Mouse (Mus musculus) stomach, embryonic 16.5 days (tissue): ENCODE data around the gene Abcg1. TPM values are rescaled to one million over a fixed set of nuclear protein-coding genes. Genes with fewer than 3 reads are reported as not detected.

Experiments
- ATAC-seq: fragments of 200-750 bp; cut with Nextera tagmentation; 2 replicates; pipeline ENCODE4 v1.8.0; 2017; ENCODE audit warnings: moderate number of reproducible peaks, moderate TSS enrichment; ENCODE audit not compliant: insufficient read depth, low FRiP score
- H3K27ac ChIP-seq: fragments of 300-500 bp; sonication (generic); 2 replicates; pipeline ENCODE4 v1.5.1; 2014; ENCODE audit warnings: low read length
- H3K27me3 ChIP-seq: fragments of 300-500 bp; sonication (generic); 2 replicates; pipeline ENCODE4 v1.6.1; 2014; ENCODE audit warnings: low read length, control low read depth, mixed read lengths; ENCODE audit not compliant: control insufficient read depth, insufficient read depth
- H3K36me3 ChIP-seq: fragments of 300-500 bp; sonication (generic); 2 replicates; pipeline ENCODE4 v1.6.1; 2014; ENCODE audit warnings: low read length; ENCODE audit not compliant: control insufficient read depth, insufficient read depth
- H3K4me1 ChIP-seq: fragments of 300-500 bp; sonication (generic); 2 replicates; pipeline ENCODE4 v1.6.1; 2014; ENCODE audit warnings: low read length, control low read depth, mixed read lengths; ENCODE audit not compliant: control insufficient read depth, insufficient read depth
- H3K4me2 ChIP-seq: fragments of 300-500 bp; sonication (generic); 2 replicates; pipeline ENCODE4 v1.6.1; 2014; ENCODE audit warnings: low read depth, low read length, mixed read lengths
- H3K4me3 ChIP-seq: fragments of 300-500 bp; sonication (generic); replicated peaks from 2 replicates; pipeline ENCODE4 v1.5.1; 2014; ENCODE audit warnings: mild to moderate bottlenecking, low read length
- H3K9ac ChIP-seq: fragments of 300-500 bp; sonication (generic); 2 replicates; pipeline ENCODE4 v1.6.1; 2014; ENCODE audit warnings: low read length
- H3K9me3 ChIP-seq: fragments of 300-500 bp; sonication (generic); replicated peaks from 2 replicates; pipeline ENCODE4 v1.6.1; 2016; ENCODE audit warnings: low read length, control low read depth; ENCODE audit not compliant: control insufficient read depth
- WGBS: fragments of 180-500 bp; shearing (Covaris S2); extraction: QIAGEN DNeasy Blood & Tissue Kit; methylation state at CpG from one replicate; pipeline ENCODE4 v1.1.7; 2014; 5-methylcytosine and 5-hydroxymethylcytosine counted together
- polyA plus RNA-seq: library from polyadenylated mRNA; unstranded; fragments of >200 nt; fragmentation: Nextera tagmentation; extraction: Ambion mirVana; gene quantifications from 2 replicates; pipeline ENCODE4 v1.2.1, GENCODE M21; 2015

Gene Abcg1
- polyA plus RNA-seq, 1 experiment from 2014 or later = 11.3 TPM

- no peak overlapping the region for H3K4me3 ChIP-seq
- no peak overlapping the region for H3K27ac ChIP-seq
- H3K4me2 ChIP-seq = no peak overlapping the region
- no peaks in the 10 kb centered on the region for H3K4me1 ChIP-seq
- no peaks in the 10 kb centered on the region for H3K36me3 ChIP-seq
- H3K9ac ChIP-seq = no peak overlapping the region
- 81% methylated on average over 8 of the region's 8 CpGs for WGBS
- H3K9me3 ChIP-seq = no peaks in the 10 kb centered on the region
- no peaks in the 10 kb centered on the region for H3K27me3 ChIP-seq
- ATAC-seq = no peak
Observed at GRCm38 (mm10) chr17:31103007-31103570, 45.6 kb downstream of the Abcg1 start.

- WGBS = 84% methylated on average over 8 of the region's 8 CpGs
- Histone ChIP-seq H3K4me3 (no peak overlapping the region), H3K4me1 (no peaks in the 10 kb centered on the region)
Observed at GRCm38 (mm10) chr17:31103823-31104222, 46.3 kb downstream of the Abcg1 start.

GRCm38 (mm10) chr17:31108388-31108787, 50.9 kb downstream of the Abcg1 start:
- Histone ChIP-seq H3K9me3 (no peaks in the 10 kb centered on the region), H3K27ac (no peak overlapping the region), H3K4me3 (no peak overlapping the region), H3K9ac (no peak overlapping the region), H3K27me3 (no peaks in the 10 kb centered on the region), H3K4me1 (no peaks in the 10 kb centered on the region), H3K36me3 (no peaks in the 10 kb centered on the region), H3K4me2 (no peak overlapping the region)
- WGBS = 87% methylated on average over 15 of the region's 15 CpGs
- no peak for ATAC-seq

More at GRCm38 (mm10) chr17:31103823-31104222, 46.3 kb downstream of the Abcg1 start:
- Histone ChIP-seq H3K27ac (no peak overlapping the region), H3K9ac (no peak overlapping the region), H3K4me2 (no peak overlapping the region), H3K36me3 (no peaks in the 10 kb centered on the region), H3K27me3 (no peaks in the 10 kb centered on the region), H3K9me3 (no peaks in the 10 kb centered on the region)
- ATAC-seq = no peak

- WGBS = 65% methylated on average over 9 of the region's 9 CpGs
- Histone ChIP-seq H3K4me1 (no peaks in the 10 kb centered on the region), H3K4me2 (no peak overlapping the region), H3K9me3 (no peaks in the 10 kb centered on the region), H3K9ac (no peak overlapping the region), H3K27ac (no peak overlapping the region), H3K27me3 (no peaks in the 10 kb centered on the region), H3K4me3 (no peak overlapping the region), H3K36me3 (no peaks in the 10 kb centered on the region)
- ATAC-seq = no peak
Observed at GRCm38 (mm10) chr17:31113191-31113856, 55.8 kb downstream of the Abcg1 start.

GRCm38 (mm10) chr17:31116063-31116462, 58.6 kb downstream of the Abcg1 start:
- ATAC-seq = no peak
- Histone ChIP-seq H3K27ac (no peak overlapping the region), H3K36me3 (no peaks in the 10 kb centered on the region), H3K4me3 (no peak overlapping the region), H3K4me2 (no peak overlapping the region), H3K4me1 (no peaks in the 10 kb centered on the region), H3K9ac (no peak overlapping the region), H3K9me3 (no peaks in the 10 kb centered on the region), H3K27me3 (no peaks in the 10 kb centered on the region)
- 43% methylated on average over 6 of the region's 6 CpGs for WGBS

GRCm38 (mm10) chr17:31117946-31118345, 60.5 kb downstream of the Abcg1 start:
- H3K4me3 ChIP-seq = no peak overlapping the region
- no peak for ATAC-seq
- no peak overlapping the region for H3K9ac ChIP-seq
- no peaks in the 10 kb centered on the region for H3K36me3 ChIP-seq
- H3K4me2 ChIP-seq = no peak overlapping the region
- H3K27ac ChIP-seq = no peak overlapping the region
- 81% methylated on average over 5 of the region's 5 CpGs for WGBS
- H3K27me3 ChIP-seq = no peaks in the 10 kb centered on the region
- H3K9me3 ChIP-seq = no peaks in the 10 kb centered on the region
- H3K4me1 ChIP-seq = no peaks in the 10 kb centered on the region

- H3K9ac ChIP-seq = no peak overlapping the region
- no peaks in the 10 kb centered on the region for H3K4me1 ChIP-seq
- H3K36me3 ChIP-seq = no peaks in the 10 kb centered on the region
- WGBS = 7% methylated on average over 7 of the region's 7 CpGs
- no peaks in the 10 kb centered on the region for H3K27me3 ChIP-seq
- no peaks in the 10 kb centered on the region; the same call in 1 of the 2 replicates for H3K9me3 ChIP-seq
- H3K27ac ChIP-seq = no peak overlapping the region
- no peak overlapping the region for H3K4me3 ChIP-seq
- H3K4me2 ChIP-seq = no peak overlapping the region
- ATAC-seq = no peak
Observed at GRCm38 (mm10) chr17:31119429-31119828, 62.0 kb downstream of the Abcg1 start.

GRCm38 (mm10) chr17:31121975-31122374, 64.5 kb downstream of the Abcg1 start:
- WGBS = 9% methylated on average over 8 of the region's 8 CpGs
- Histone ChIP-seq H3K9me3 (no peaks in the 10 kb centered on the region; the same call in 1 of the 2 replicates), H3K36me3 (no peaks in the 10 kb centered on the region), H3K9ac (no peak overlapping the region), H3K27ac (no peak overlapping the region), H3K27me3 (no peaks in the 10 kb centered on the region), H3K4me1 (no peaks in the 10 kb centered on the region), H3K4me3 (no peak overlapping the region), H3K4me2 (no peak overlapping the region)
- ATAC-seq = peak; percentile 23; the same call in 1 of the 2 replicates

- ATAC-seq = no peak
- H3K4me2 ChIP-seq = no peak overlapping the region
- no peak overlapping the region for H3K27ac ChIP-seq
- no peak overlapping the region for H3K4me3 ChIP-seq
- 31% methylated on average over 9 of the region's 9 CpGs for WGBS
- no peak overlapping the region for H3K9ac ChIP-seq
- H3K36me3 ChIP-seq = no peaks in the 10 kb centered on the region
- no peaks in the 10 kb centered on the region for H3K27me3 ChIP-seq
- no peaks in the 10 kb centered on the region for H3K4me1 ChIP-seq
- no peaks in the 10 kb centered on the region; the same call in 1 of the 2 replicates for H3K9me3 ChIP-seq
Observed at GRCm38 (mm10) chr17:31125548-31126266, 68.2 kb downstream of the Abcg1 start.
